ENCODE assay signal across 21 mouse cellular contexts in the genomic region with DNA sequence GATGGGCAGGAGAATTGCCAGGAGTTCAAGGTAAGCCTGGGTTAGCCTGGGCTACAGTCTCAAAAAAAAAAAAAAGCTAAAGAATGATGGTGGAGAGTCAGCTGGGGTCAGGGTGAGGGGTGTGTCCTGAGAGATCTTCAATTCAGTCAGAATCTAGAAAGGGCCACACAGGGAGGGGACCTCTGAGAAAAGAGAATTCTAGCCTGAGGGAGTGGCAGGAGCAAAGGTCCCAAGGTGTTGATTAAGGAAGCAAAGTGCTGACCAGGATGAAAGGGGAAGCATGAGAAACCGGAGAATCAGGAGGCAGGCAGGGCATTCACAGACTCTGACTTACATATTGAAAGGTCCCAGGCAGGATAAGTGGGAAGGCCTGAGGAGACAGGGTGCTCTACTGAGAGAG.
"Had no signal": no experiment of that assay in that cellular context is flagged by ENCODE, and none has a peak within 500 bp of the region (broad histone marks: within the 10 kb centered on the region; RNA-seq: fewer than 3 reads in every experiment).

No protein-coding gene starts in this region.

- DNase-seq: kidney, adult 2 months; kidney, postnatal 25 days; left cerebral cortex, postnatal 4 days; liver, postnatal 0 days; lung, embryonic 14.5 days; retina, postnatal 1 day; right cerebral cortex, postnatal 4 days; thymus, adult 2 months; thymus, postnatal 14 days; thymus, postnatal 4 days had no signal

- H3K9ac ChIP-seq: limb, embryonic 12.5 days; limb, embryonic 15.5 days; liver, embryonic 14.5 days; liver, postnatal 0 days; lung, embryonic 14.5 days; midbrain, embryonic 12.5 days; midbrain, embryonic 15.5 days; neural tube, embryonic 13.5 days had no signal

- H3K4me2 ChIP-seq: limb, embryonic 12.5 days; limb, embryonic 15.5 days; liver, embryonic 11.5 days; lung, embryonic 14.5 days; midbrain, embryonic 12.5 days; midbrain, embryonic 15.5 days; neural tube, embryonic 13.5 days had no signal

- H3K27me3 ChIP-seq: limb, embryonic 12.5 days; limb, embryonic 15.5 days had no signal

- ATAC-seq: liver, postnatal 0 days; lung, postnatal 0 days; midbrain, embryonic 15.5 days had no signal

- H3K9me3 ChIP-seq: limb, embryonic 15.5 days; midbrain, embryonic 12.5 days; midbrain, embryonic 15.5 days; neural tube, embryonic 13.5 days had no signal

- H3K27ac ChIP-seq: kidney, postnatal 0 days; limb, embryonic 12.5 days; limb, embryonic 15.5 days; liver, embryonic 14.5 days; macrophage; midbrain, embryonic 15.5 days; neural tube, embryonic 13.5 days had no signal

- H3K36me3 ChIP-seq: limb, embryonic 15.5 days; midbrain, embryonic 12.5 days; midbrain, embryonic 15.5 days; neural tube, embryonic 13.5 days had no signal

- H3K4me3 ChIP-seq: limb, embryonic 12.5 days; limb, embryonic 15.5 days; midbrain, embryonic 12.5 days; midbrain, embryonic 15.5 days; myocyte; neural tube, embryonic 13.5 days had no signal
